Mouse (Mus musculus) bone marrow macrophage, adult 2 months (primary cell): ENCODE results near the gene Trim15. TPM values are rescaled to one million over a fixed set of nuclear protein-coding genes. Genes with fewer than 3 reads are reported as not detected.
"Not testable (repeated sequence)": the region's sequence is repeated elsewhere in the genome, so short reads cannot be mapped to it uniquely, and the experiment has no call there.

Experiments used
- H3K27ac ChIP-seq: 2 replicates; pipeline ENCODE4 v1.5.1; 2012; ENCODE audit warnings: low read depth, low read length; ENCODE audit not compliant: insufficient read depth
- H3K4me1 ChIP-seq: 2 replicates; pipeline ENCODE4 v1.6.1; 2012; ENCODE audit warnings: low read length; ENCODE audit not compliant: control insufficient read depth, insufficient read depth
- H3K4me3 ChIP-seq: 2 replicates; pipeline ENCODE4 v1.5.1; 2012; ENCODE audit warnings: mild to moderate bottlenecking, low read length, moderate library complexity; ENCODE audit not compliant: insufficient read depth
- CTCF ChIP-seq: IDR thresholded peaks from 2 replicates; pipeline ENCODE4 v1.5.1; 2012; ENCODE audit warnings: low read depth, mild to moderate bottlenecking, low read length, moderate library complexity
- POLR2A ChIP-seq: IDR thresholded peaks from 2 replicates; pipeline ENCODE4 v1.6.1; 2012; ENCODE audit warnings: mild to moderate bottlenecking, low read depth, low read length, borderline replicate concordance
- polyA plus RNA-seq: library from polyadenylated mRNA; stranded (reverse); fragments of >200 nt; gene quantifications from 2 replicates; pipeline ENCODE4 v1.2.4, GENCODE M21; 2012; ENCODE audit not compliant: missing spikeins, insufficient read depth, insufficient read length

Trim15 gene
- polyA plus RNA-seq, 1 experiment: not detected

- no peak for TF ChIP-seq CTCF
- TF ChIP-seq POLR2A: no peak
- H3K4me1 ChIP-seq: no peaks in the 10 kb centered on the region
- no peak within 1 kb of the TSS for H3K27ac ChIP-seq
- H3K4me3 ChIP-seq: no peak within 1 kb of the TSS
Observed at GRCm38 (mm10) chr17:36897552-36898205, 30.7 kb upstream of the Trim15 start, which contains the start of gene Trim31. TSS of gene Trim31 (plus strand) at chr17:36898118.

- Histone ChIP-seq H3K4me1 (no peaks in the 10 kb centered on the region), H3K27ac (no peak overlapping the region), H3K4me3 (no peak overlapping the region)
- TF ChIP-seq CTCF (no peak), POLR2A (no peak)
Observed at GRCm38 (mm10) chr17:36897065-36897464, 30.1 kb upstream of the Trim15 start.

- H3K4me1 ChIP-seq: no peaks in the 10 kb centered on the region
- no peak overlapping the region for H3K27ac ChIP-seq
- no peak overlapping the region for H3K4me3 ChIP-seq
- TF ChIP-seq CTCF (no peak), POLR2A (no peak)
Observed at GRCm38 (mm10) chr17:36896583-36896982, 29.6 kb upstream of the Trim15 start.

- no peak overlapping the region for H3K4me3 ChIP-seq
- TF ChIP-seq CTCF: no peak
- no peak for TF ChIP-seq POLR2A
- no peaks in the 10 kb centered on the region for H3K4me1 ChIP-seq
- H3K27ac ChIP-seq: no peak overlapping the region
Observed at GRCm38 (mm10) chr17:36893387-36893786, 26.4 kb upstream of the Trim15 start.

- Histone ChIP-seq H3K4me1 (no peaks in the 10 kb centered on the region), H3K4me3 (no peak overlapping the region), H3K27ac (no peak overlapping the region)
- TF ChIP-seq CTCF (no peak), POLR2A (no peak)
Observed at GRCm38 (mm10) chr17:36892362-36892761, 25.4 kb upstream of the Trim15 start.

- H3K4me1 ChIP-seq, H3K4me3 ChIP-seq, H3K27ac ChIP-seq: not testable (repeated sequence)
Observed at GRCm38 (mm10) chr17:36891496-36891895, 24.5 kb upstream of the Trim15 start.

GRCm38 (mm10) chr17:36890073-36890903 lies 23.3 kb upstream of the Trim15 start, which contains the start of gene Trim40:
TSS of gene Trim40 (minus strand) at chr17:36890123.
- TF ChIP-seq CTCF: no peak
- no peak for TF ChIP-seq POLR2A
- Histone ChIP-seq H3K4me1 (no peaks in the 10 kb centered on the region), H3K27ac (no peak within 1 kb of the TSS), H3K4me3 (no peak within 1 kb of the TSS)

GRCm38 (mm10) chr17:36885132-36885790 lies 18.3 kb upstream of the Trim15 start:
- H3K27ac ChIP-seq: no peak overlapping the region
- no peak overlapping the region for H3K4me3 ChIP-seq
- no peaks in the 10 kb centered on the region for H3K4me1 ChIP-seq
- no peak for TF ChIP-seq CTCF
- no peak for TF ChIP-seq POLR2A

GRCm38 (mm10) chr17:36883350-36883749 lies 16.3 kb upstream of the Trim15 start:
- Histone ChIP-seq H3K27ac (no peak overlapping the region), H3K4me1 (no peaks in the 10 kb centered on the region), H3K4me3 (no peak overlapping the region)
- TF ChIP-seq POLR2A (no peak), CTCF (no peak)

- TF ChIP-seq POLR2A (no peak), CTCF (no peak)
Observed at GRCm38 (mm10) chr17:36874636-36875035, 7.6 kb upstream of the Trim15 start.

More at GRCm38 (mm10) chr17:36874636-36875035, 7.6 kb upstream of the Trim15 start:
- H3K4me1 ChIP-seq: no peaks in the 10 kb centered on the region
- no peak overlapping the region for H3K27ac ChIP-seq
- H3K4me3 ChIP-seq: no peak overlapping the region
